Mouse (Mus musculus) thymus, postnatal 0 days (tissue): ENCODE results near the gene Ubr2. TPM values are rescaled to one million over a fixed set of nuclear protein-coding genes. Genes with fewer than 3 reads are reported as not detected.

Experiments
- DNase-seq: peaks from one replicate; pipeline ENCODE4 v3.0.0-alpha.2; 2015; ENCODE audit warnings: low spot score
- polyA plus RNA-seq: library from polyadenylated mRNA; unstranded; fragments of >200 nt; fragmentation: Nextera tagmentation; extraction: Ambion mirVana; gene quantifications from 2 replicates; pipeline ENCODE4 v1.2.1, GENCODE M21; 2015

Ubr2 gene
- polyA plus RNA-seq, 1 experiment from 2014 or later = 14.6 TPM

DNA sequence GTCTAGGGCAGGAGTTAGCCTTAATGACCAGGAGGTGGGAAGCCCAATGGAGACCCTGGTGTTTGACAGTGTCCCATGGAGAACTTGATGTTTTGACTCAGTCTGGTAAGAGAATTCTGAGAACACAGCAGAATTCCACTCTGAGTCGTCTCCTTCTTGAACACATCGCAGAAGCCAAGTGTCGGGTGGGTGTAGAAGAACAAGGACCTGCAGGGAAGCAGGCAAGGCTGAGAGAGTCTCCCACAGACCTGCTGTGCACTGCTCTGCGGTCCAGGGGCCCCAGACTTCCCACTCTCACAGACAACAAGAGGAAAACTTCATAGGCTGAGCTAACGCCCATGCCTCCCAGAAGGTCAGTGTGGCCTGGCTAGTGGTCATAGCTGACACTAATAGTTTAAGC is 82.6 kb downstream of the Ubr2 start:
- no peak for DNase-seq

DNA sequence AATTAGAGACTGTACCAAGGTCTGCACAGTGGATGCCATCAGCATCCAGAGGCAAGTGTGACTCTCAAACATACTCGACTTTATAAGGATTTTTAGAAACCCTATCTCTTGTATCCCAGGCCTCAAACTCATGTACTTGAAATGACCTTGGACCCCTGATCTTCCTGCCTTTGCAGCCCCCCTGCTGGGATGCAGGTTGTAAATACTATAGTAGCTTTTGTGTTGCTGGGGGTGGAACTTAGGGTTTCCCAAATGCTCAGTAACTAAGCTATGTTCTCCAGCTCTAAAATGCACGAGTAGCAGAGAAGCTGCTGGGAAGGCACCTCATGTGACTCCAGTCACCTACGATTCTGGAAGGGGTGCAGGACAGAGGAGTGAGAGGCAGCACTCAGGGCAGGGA is 83.4 kb downstream of the Ubr2 start:
- DNase-seq = no peak

DNA sequence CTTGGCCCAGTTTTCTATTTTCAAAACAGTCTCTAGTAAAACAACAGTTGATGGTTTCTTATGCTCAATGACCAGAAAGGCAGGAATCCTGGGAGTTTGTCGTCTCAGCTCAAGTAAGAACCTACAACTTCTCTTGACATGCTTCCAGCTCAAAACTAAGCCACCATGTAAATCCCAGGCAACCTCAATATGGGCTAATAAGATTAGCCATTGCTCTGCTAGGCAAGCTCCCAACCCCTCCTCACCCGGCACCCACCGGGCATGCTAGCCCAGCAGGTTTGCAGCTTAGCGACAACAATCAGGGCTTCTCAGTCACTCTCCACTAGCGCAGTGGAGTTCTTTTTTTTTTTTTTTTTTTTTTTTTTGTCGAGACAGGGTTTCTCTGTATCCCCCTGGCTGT is 84.2 kb downstream of the Ubr2 start:
- DNase-seq = no peak

DNA sequence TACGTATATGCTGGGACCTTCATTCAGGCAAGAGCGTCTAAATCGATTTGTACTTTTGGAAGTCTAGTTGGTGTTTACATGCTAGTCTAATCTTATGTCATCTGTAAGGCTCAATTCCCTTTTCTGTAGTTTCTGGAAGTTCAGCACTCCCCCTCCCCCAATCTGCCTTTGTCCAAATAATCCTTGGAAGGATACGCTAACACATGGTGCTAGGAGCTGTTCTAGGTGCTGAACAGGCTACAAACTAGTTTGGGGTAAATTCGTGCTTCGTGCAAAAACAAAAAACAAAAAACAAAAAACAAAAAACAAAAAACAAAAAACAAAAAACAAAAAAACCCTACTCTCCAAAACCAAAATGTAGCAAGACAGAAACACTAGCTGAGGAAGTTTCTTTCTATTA is 89.5 kb downstream of the Ubr2 start:
- DNase-seq = no peak

DNA sequence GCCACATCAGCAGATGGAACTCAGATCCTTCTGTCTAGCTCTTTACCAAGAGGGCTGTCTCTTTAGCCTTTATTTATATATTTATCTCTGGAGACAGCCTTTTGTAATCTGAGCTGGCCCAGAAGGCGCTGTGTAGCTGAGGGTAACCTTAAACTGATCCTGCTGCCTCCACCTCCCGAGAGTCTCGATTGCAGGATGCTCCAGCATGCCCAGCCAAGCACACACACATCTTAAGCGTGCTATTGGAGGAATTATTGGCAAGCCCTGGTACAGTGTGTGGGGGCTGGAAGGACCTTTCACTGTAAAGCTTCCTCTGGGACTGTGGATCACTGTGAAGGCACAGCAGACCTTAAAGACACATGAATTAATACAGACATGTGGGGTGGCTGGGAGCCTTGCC is 91.4 kb downstream of the Ubr2 start:
- DNase-seq = no peak

DNA sequence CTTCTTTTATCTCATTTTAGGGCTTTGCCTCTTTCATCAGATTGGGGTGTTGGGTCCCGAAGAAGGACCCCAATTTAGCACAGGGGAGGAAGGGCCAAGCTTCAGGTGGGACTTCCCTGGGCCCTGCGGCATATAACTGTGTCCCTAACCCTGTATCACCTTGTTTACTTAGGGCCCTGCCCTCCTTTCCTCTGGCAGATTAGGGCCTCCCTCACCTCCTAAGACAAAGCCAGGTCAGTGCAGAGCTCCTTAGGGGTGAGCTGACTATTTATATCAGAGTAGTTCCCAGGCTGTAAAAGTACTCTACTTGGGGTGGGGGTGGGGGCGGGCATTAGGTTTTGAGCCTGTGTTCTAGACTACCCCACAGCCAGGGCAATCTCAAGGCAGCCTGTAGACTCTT is 95.2 kb downstream of the Ubr2 start:
- DNase-seq = no peak

DNA sequence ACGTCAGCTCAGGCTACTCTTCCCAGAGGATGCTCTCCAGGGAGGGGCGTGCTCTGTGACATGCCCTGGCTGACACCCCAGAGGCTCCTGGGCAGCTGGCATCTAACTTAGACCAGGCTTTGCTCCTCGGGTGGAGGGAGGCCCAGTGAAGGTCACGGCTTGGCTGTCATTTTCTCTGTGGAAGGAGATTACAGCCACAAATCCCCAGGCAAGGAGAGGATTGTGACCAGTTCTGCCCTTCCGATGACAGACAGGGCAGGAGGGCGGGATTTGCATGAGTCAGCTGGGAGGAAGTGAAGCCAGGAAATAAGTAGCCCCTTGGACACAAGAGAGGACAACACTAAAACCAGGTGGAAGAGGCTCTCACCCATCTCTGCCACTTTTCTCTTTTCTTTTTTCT is 98.0 kb downstream of the Ubr2 start:
- DNase-seq = no peak

DNA sequence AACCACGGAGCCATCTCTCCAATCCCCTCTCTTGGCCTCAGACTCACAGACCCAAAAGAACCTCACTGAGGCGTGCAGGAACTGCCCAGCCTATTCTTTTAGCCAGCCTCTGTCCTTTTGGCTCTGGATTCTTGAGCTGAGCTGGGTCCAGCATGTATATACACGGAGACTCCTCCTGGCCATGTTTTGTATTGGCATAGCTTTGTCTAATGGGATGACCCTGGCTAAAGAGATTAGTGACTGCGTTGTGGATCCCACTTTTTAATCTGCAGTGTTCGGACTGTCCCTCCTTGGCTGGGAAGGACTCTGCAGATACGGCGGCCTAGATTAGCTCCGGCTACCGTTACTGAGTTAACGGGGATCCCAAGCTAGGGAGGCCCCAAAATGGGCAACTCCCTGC is 100.2 kb downstream of the Ubr2 start, which contains the start of gene Prph2:
Prph2 (plus strand) TSS at position 274 of the 400 bp plus-strand sequence.
- DNase-seq = no peak

DNA sequence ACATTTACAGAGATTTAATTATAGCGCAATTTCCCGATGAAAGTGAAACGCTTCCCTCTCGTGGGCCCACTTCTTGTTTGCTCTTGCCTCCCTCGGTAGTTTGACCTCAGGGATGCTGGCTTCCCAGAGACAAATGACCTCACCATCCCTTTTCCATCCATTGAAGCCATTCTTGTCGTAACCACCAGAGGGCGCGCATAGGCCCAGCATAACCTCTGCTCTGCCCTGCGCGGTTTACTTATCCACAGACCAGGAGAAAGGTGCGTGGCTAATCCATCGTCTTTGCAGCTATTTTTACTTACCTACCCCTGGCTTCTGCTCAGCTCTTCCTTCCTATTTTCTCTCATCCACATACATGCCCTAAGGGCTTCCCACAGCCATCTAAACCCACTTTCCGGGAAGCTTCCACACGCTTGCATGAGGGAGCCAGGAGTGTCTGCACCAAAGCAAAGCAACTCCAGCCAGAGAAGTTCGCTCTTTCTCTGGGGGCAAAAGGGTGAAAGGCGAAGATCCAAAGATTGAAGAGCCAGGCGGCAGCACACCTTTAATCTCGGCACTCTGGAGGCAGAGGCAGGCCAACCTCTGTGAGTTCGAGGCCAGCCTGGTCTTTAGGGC is 106.4 kb downstream of the Ubr2 start:
- peak; percentile 72 for DNase-seq

DNA sequence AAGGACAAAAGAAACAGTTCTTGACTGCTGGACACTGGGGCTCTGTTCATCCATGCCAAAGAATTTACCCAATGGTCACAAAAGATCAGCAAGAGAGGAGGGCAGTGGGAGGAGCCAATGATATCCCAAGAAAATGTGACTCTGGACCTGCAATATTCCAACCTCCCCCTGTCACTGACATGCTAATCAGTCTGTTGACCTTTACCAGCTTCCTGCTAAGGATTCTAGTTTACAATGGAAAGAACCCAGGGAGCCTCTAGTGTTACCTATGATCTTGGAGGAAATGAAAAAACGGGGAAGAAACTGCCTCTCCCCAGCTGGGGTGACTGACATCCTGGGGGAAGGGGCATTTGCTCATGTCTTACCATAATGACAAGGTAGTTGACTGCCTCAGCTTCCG is 109.4 kb downstream of the Ubr2 start:
- DNase-seq = no peak

DNA sequence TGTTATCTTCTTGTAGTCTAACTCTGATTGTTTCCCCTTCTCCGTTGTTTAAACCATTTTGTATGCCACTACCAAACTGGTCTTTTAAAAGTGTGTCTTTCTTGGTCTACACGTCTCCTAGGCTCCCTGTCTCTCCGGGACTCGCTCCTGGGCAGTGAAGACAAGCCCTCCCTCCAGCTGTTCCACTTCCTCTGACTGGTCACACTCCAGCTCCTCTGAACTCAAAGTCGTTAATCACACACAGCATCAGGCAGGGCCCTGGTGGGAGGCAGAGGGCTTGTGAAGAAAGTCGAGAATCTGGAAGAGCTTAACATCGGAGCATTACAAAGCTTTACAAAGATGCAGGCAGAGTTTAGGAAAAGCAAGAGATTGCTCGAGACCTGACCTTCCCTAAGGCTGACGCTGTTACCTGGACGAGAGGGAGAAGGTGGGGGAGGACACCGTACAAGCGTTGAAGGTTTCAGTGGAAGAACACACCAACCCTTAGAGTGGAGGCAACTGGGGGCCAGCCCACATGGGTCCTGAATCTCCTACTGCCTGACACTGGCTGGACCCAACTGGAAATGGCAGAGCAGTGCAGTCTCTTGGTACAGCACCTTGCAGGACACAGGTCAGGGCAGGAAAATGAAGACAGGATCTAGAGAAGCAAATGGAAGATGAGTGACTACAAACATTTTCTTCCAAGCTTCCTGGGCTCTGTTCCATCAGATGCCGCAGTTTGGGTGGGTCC is 113.0 kb downstream of the Ubr2 start:
- no peak for DNase-seq

DNA sequence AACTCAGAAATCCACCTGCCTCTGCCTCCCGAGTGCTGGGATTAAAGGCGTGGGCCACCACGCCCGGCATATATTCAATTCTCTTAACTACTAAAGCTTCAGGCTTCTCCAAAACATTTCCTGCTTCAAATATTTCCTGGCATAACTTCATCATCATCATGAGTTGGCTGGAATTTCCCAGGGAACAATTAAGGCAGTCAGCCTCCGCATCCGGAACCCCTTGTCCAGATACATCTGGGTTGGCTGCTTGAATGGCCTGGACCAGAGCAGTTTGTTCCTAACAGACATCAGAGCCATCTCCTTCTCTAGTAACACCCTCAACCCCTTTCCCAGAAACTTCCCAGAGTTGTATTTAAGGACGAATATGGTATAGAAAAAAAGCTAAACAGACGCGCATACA is 114.9 kb downstream of the Ubr2 start:
- DNase-seq = no peak

DNA sequence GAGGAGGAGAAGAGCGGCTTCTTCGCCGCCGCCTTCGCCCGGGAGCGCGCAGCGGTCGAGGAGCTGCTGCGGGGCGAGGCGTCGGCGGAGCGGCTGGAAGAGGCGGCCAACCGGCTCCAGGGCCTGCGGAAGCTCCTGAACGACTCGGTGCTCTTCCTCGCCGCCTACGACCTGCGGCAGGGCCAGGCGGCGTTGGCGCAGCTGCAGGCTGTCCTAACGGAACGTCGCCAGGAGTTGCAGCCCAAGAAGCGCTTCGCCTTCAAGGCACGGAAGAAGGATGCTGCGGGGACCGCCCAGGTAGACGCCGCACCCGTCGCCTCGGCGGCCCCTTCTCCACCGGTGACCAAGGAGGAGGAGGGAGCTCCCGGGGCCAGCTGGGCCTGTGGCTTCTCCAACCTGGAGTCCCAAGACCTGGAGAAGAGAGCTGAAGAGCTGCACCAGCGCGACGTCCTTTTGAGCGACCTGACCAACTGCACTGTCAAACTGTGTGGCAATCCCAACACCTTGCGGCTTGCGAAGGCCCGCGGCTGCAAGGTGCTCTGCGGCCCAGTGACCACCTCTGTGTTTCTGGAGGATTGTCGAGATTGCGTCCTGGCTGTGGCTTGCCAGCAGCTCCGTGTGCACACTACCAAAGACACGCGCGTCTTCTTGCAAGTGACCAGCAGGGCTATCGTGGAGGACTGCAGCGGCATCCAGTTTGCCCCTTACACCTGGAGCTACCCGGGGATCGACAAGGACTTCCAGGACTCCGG is 119.3 kb downstream of the Ubr2 start:
- DNase-seq = peak; percentile 62

DNA sequence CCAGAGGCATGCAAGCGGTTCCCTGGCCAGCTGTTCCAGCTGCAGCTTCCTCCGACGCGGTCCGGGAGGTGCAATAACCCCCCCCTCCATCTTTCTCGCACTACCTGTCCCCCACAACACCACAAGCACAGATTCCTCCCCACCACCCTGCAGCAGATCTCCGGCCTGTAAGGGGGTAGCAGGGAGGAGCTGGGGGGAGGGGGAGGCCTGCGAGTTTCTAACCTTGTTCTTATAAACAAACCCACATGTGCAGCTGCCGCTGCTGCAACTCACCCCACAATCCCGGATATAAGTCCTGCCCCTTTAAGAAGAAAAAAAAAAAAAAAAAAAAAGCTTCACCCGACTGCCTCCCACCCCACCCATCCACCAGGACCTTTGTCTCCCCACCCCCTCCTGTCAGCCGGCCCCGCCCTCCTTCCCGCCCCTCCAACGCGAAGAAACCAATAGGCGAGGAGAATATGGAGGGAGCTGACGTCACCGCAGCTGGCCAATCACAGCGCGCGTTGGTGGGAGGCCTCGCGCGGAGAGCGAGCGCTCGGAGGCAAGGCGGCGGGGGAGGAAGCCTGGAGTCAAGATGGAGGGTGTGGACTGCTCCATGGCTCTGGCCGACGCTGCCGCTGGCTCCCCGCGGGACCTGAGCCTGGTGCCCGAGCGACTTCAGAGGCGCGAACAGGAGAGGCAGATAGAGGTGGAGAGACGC is 120.1 kb downstream of the Ubr2 start, which contains the start of gene Tbcc:
Tbcc (plus strand) TSS at position 569 of the 700 bp plus-strand sequence.
- DNase-seq = peak; percentile 99

DNA sequence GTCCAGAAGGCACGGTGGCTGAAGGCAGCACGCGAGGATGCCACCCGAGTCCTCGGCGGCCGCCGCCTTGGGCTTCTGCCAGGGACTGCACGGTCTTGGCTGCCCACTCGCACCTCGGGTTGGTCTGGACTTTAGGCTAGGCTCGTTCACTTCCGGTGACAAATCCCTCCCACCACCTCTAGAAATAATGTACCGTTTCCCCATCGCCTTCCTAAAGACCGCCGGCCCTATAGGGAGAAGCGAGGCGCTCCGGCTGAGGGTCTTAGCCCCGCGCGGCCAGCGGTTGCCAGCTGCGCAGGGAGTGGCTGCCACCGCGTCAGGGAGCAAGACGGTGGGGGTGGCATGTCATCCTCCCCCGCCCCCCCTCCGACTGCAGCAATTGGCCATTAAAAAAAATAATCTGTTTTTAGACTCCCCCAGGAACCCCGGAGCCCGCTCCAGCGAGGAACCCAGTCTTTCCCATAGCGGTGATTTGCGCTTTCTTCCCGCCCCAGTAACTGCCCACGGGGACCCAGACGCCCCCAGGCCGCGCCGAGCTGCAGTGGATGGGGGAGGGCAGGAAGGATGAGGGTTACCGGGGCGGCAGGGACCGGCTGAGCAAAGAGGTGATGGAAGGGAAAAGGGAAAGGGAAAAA is 120.8 kb downstream of the Ubr2 start:
- peak; percentile 50 for DNase-seq

DNA sequence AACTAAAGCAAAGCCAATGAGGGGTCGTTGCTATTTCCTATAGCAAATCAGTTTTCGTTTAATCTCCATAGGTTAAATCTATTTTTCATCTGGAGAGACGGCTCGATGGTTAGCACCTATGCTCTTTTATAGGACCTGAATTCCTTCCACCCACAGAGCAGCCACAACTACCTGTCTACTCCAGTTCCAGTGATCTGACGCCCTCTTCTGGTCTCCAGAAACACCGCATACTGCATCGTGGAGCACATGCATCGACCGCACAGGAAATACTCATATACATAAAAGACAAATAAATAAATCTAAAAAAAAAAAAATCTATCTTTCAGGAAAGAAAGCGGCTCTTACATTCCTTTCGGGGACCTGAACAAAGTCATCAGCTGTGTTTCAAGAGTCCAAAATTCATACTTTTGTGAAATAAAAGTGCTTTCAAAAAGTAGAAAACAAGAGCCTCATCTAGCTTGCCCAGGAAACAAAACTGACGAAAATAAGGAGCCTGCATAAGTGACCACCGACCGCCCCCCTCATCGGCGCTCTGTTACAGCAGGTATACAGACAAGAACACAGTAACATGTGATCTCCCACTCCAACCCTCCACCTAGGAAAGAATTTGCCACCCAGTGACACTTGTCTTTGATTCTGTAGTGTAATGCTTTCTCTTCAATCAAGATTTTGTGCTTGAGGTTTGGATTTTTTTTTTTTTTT is 121.7 kb downstream of the Ubr2 start:
- peak; percentile 74 for DNase-seq

DNA sequence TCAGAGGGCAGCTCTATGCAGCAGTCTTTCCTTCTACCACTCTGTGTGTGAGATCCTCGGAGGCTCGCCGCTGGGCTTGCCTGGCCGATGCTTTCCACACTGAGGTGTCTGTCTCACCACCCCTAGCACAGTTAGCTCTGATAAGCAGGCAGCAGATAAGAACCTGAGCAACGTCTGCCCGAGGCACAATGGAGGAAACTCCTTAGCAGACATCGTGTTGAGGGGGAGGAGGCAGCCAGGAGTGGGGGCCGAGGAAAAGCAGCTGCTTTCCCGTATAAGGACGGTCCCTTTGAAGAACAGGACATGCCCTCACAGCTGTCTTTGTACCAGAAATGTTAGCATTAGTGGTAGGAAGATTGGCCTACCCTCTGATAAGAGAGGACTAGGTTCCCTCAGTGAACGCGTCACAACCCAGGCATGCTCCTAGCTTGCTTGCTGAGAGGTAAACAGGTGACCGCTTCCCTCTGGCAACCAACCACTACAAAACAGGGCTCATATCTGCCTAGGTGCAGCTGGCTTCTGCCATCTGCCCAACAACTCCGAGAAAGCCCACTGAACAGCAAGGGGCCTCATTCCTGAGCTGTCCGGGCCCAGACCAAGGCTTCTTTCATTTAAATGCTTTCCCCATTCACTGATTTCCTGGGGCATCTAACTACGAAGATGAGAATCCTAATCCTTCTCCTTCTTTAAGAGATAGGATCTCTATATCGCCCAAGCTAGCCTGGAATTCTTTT is 124.3 kb downstream of the Ubr2 start:
- no peak for DNase-seq

DNA sequence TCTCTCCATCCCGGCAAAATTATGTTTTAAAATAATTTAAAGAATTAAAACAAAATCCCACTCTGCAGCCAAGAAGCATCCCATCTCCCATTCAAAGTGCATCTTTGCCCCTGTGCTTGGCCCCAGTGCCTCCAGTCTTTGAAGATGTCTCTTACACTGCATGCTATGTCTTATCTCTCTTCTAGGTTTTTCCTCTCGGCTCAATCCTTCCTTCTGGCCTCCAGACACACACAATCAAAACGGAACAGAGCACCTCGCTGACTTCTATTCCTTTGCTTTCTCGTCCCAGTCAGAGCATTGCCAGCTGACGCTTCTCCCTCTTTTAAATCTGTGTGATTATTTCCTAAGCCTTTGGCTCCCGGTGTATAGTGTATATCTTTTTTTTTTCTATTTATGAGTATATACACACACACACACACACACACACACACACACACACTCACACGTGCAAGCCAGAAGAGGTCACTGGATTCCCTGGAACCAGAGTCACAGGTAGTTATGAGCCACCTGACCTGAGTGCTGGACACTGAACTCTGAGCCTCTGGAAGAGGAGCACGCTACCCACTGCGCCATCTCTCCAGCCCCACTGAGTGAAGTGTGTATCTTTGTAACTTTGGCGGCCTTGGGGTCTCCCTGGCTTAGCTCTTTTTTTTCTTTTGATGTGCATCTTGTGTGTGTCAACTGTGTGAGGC is 125.0 kb downstream of the Ubr2 start:
- DNase-seq = no peak

DNA sequence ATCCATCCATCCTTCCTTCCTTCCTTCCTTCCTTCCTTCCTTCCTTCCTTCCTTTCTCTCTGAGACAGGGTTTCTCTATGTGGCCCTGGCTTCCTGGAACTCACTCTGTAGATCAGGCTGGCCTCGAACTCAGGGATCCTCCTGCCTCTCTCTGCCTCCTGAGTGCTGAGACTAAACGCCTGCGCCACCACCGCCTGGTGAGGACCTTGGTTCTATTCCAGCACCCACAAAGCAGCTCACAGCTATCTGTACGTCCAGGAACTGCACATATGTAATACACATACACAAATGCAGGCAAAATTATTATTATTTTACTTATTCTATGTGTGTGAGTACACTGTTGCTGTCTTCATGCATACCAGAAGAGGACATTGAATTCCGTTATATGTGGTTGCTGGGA is 125.6 kb downstream of the Ubr2 start:
- no peak for DNase-seq
